Mouse (Mus musculus) E14TG2a.4 (cell line): ENCODE results near the gene Pkp4.

ENCODE experiments used
- CTCF ChIP-seq: conservative IDR thresholded peaks from 2 replicates; pipeline ENCODE4 v1.5.1; 2014; ENCODE audit warnings: low read length
- POU5F1 ChIP-seq: IDR thresholded peaks from 2 replicates; pipeline ENCODE4 v1.6.1; 2014; ENCODE audit warnings: low read length, borderline replicate concordance

GRCm38 (mm10) chr2:59171533-59171932, 10.9 kb downstream of the Pkp4 start:
- TF ChIP-seq CTCF (no peak), POU5F1 (no peak)
